Comparison of ENCODE assay signal across 22 mouse cellular contexts in the genomic region with DNA sequence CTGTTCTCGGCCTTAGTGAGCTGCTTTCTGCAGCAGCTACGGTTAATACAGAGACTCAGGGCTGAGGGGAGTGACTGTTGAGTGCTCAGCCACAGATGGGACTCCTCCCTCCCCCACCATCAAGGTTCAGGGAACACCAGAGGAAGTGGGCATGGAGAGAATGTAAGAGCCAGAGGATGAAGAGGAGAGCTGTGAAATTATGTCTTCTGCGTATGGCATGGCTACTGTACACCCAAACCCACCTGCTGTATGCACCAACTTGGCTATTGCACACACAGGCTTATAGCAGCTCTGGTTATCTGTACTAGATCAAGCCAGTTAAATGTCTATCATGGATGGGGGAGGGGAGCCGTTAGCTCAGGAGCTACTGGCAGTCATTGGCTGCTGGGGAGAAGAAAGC. TPM values are rescaled to one million over a fixed set of nuclear protein-coding genes. Genes with fewer than 3 reads are reported as not detected.
A peak's percentile ranks its signal among the peaks of the same experiment; 100 is the strongest.
DNase-seq lines count a peak whose midpoint lies in the region; ATAC-seq and TF ChIP-seq lines count a peak whose summit lies in the region.
"Had no signal": no experiment of that assay in that cellular context is flagged by ENCODE, and none has a peak within 500 bp of the region (broad histone marks: within the 10 kb centered on the region; RNA-seq: fewer than 3 reads in every experiment).

No protein-coding gene starts in this region.

- no peak for TF ChIP-seq CTCF in liver, postnatal 0 days (IDR thresholded peaks at IDR 0.05; ENCODE audit: low read depth)
- TF ChIP-seq CTCF in intestine, postnatal 0 days (IDR thresholded peaks at IDR 0.05; ENCODE audit: low read depth) = no peak

- no peak overlapping the region for H3K4me2 ChIP-seq in liver, embryonic 12.5 days
- H3K4me2 ChIP-seq in liver, postnatal 0 days (ENCODE audit: low read depth, low read length) = no peak overlapping the region
- H3K4me2 ChIP-seq in intestine, postnatal 0 days (replicated peaks; ENCODE audit: low read depth) = no peak overlapping the region
- H3K4me2 ChIP-seq in midbrain, embryonic 15.5 days = no peak overlapping the region
- H3K4me2 ChIP-seq: forebrain, embryonic 12.5 days; lung, embryonic 15.5 days; stomach, embryonic 15.5 days had no signal

- H3K9me3 ChIP-seq in liver, embryonic 12.5 days (replicated peaks) = no peaks in the 10 kb centered on the region
- no peaks in the 10 kb centered on the region for H3K9me3 ChIP-seq in liver, postnatal 0 days (ENCODE audit: low read length)
- H3K9me3 ChIP-seq in intestine, postnatal 0 days (ENCODE audit: control insufficient read depth) = no peaks in the 10 kb centered on the region
- H3K9me3 ChIP-seq in midbrain, embryonic 15.5 days = no peaks in the 10 kb centered on the region
- H3K9me3 ChIP-seq: forebrain, embryonic 12.5 days; lung, embryonic 15.5 days; stomach, embryonic 15.5 days had no signal

- WGBS in liver, embryonic 12.5 days (ENCODE audit: insufficient replicate concordance) = 29% methylated on average over 4 of the region's 4 CpGs
- 42% methylated on average over 4 of the region's 4 CpGs for WGBS in liver, postnatal 0 days (ENCODE audit: insufficient replicate concordance)
- 73% methylated on average over 4 of the region's 4 CpGs for WGBS in intestine, postnatal 0 days
- WGBS in midbrain, embryonic 15.5 days = 78% methylated on average over 4 of the region's 4 CpGs

- H3K4me1 ChIP-seq in liver, embryonic 12.5 days = peaks cover 54% of the 10 kb centered on the region
- H3K4me1 ChIP-seq in liver, postnatal 0 days (ENCODE audit: insufficient read depth) = peaks cover 14% of the 10 kb centered on the region
- H3K4me1 ChIP-seq in intestine, postnatal 0 days (replicated peaks; ENCODE audit: control insufficient read depth, insufficient read depth, low read length) = no peaks in the 10 kb centered on the region
- no peaks in the 10 kb centered on the region for H3K4me1 ChIP-seq in midbrain, embryonic 15.5 days
- H3K4me1 ChIP-seq: forebrain, embryonic 12.5 days had no signal

- no peaks in the 10 kb centered on the region for H3K36me3 ChIP-seq in liver, embryonic 12.5 days
- no peaks in the 10 kb centered on the region for H3K36me3 ChIP-seq in liver, postnatal 0 days (replicated peaks; ENCODE audit: insufficient read depth, low read length)
- H3K36me3 ChIP-seq in intestine, postnatal 0 days (ENCODE audit: control insufficient read depth, insufficient read depth) = no peaks in the 10 kb centered on the region
- no peaks in the 10 kb centered on the region for H3K36me3 ChIP-seq in midbrain, embryonic 15.5 days (replicated peaks)
- H3K36me3 ChIP-seq: forebrain, embryonic 12.5 days; lung, embryonic 15.5 days; stomach, embryonic 15.5 days had no signal

- no peak for TF ChIP-seq EP300 in liver, postnatal 0 days (IDR thresholded peaks at IDR 0.05; ENCODE audit: low read depth)

- 0 out of 2 replicates have a peak overlapping the region, but pooled peaks have one; percentile 55 for H3K27ac ChIP-seq in liver, embryonic 12.5 days
- H3K27ac ChIP-seq in liver, postnatal 0 days (ENCODE audit: low read depth) = no peak overlapping the region; the same call in 1 of the 2 replicates
- H3K27ac ChIP-seq in intestine, postnatal 0 days (ENCODE audit: low read depth, low read length) = no peak overlapping the region
- H3K27ac ChIP-seq in midbrain, embryonic 15.5 days = no peak overlapping the region
- H3K27ac ChIP-seq: forebrain, embryonic 12.5 days; layer of hippocampus, adult 2 months; lung, embryonic 15.5 days; macrophage; stomach, embryonic 15.5 days had no signal

- 0 out of 2 replicates have a peak, but pooled peaks have one; percentile 22 for ATAC-seq in liver, embryonic 12.5 days
- no peak for ATAC-seq in liver, postnatal 0 days
- ATAC-seq in intestine, postnatal 0 days = no peak
- ATAC-seq in midbrain, embryonic 15.5 days (replicated peaks) = no peak

- H3K27me3 ChIP-seq in liver, embryonic 12.5 days (replicated peaks) = no peaks in the 10 kb centered on the region
- no peaks in the 10 kb centered on the region for H3K27me3 ChIP-seq in liver, postnatal 0 days (ENCODE audit: insufficient read depth, low read length)
- no peaks in the 10 kb centered on the region for H3K27me3 ChIP-seq in intestine, postnatal 0 days (replicated peaks; ENCODE audit: control insufficient read depth, insufficient read depth, low read length)
- H3K27me3 ChIP-seq in midbrain, embryonic 15.5 days (replicated peaks) = no peaks in the 10 kb centered on the region
- H3K27me3 ChIP-seq: forebrain, embryonic 12.5 days; lung, embryonic 15.5 days; stomach, embryonic 15.5 days had no signal

- H3K9ac ChIP-seq in liver, embryonic 12.5 days = no peak overlapping the region
- no peak overlapping the region for H3K9ac ChIP-seq in liver, postnatal 0 days (replicated peaks)
- H3K9ac ChIP-seq in intestine, postnatal 0 days (ENCODE audit: low read depth, low read length) = no peak overlapping the region
- no peak overlapping the region for H3K9ac ChIP-seq in midbrain, embryonic 15.5 days
- H3K9ac ChIP-seq: forebrain, embryonic 12.5 days; lung, embryonic 15.5 days; stomach, embryonic 15.5 days had no signal

- H3K4me3 ChIP-seq in liver, embryonic 12.5 days = no peak overlapping the region
- no peak overlapping the region for H3K4me3 ChIP-seq in liver, postnatal 0 days (ENCODE audit: low read depth, low read length)
- H3K4me3 ChIP-seq in intestine, postnatal 0 days (ENCODE audit: low read depth, low read length) = no peak overlapping the region
- H3K4me3 ChIP-seq in midbrain, embryonic 15.5 days = no peak overlapping the region
- H3K4me3 ChIP-seq: forebrain, embryonic 12.5 days; layer of hippocampus, adult 2 months; lung, embryonic 15.5 days; myocyte; stomach, embryonic 15.5 days had no signal

- no peak for DNase-seq in liver, postnatal 0 days
- DNase-seq in induced T-regulatory cell, adult 2 months (ENCODE audit: low read depth) = peak; percentile 50
- DNase-seq in thymus, adult 18-20 months = peak; percentile 36 to 61
- peak; percentile 65 for DNase-seq in thymus, postnatal 4 days
- DNase-seq: adrenal gland, postnatal 36 days; cerebellum, adult 18-20 months; cerebellum, postnatal 36 days; gastrocnemius, postnatal 14 days; heart, adult 18-20 months; kidney, adult 2 months; kidney, postnatal 14 days; midbrain, embryonic 14.5 days; right cerebral cortex, postnatal 14 days had no signal

RNA-seq across cellular contexts. Expression of a gene that starts 6.2 kb away (rescaled TPM):
- polyA plus RNA-seq in liver, embryonic 12.5 days (2016; fragmentation: Nextera tagmentation; extraction: Ambion mirVana) = 62.7 and 64.0 TPM in 2 replicates
- polyA plus RNA-seq in liver, postnatal 0 days (2015; fragmentation: Nextera tagmentation; extraction: Ambion mirVana) = 10.9 and 12.9 TPM in 2 replicates
- polyA plus RNA-seq in intestine, postnatal 0 days (2015; fragmentation: Nextera tagmentation; extraction: Ambion mirVana) = 14.1 and 14.7 TPM in 2 replicates
- 47.2 and 50.9 TPM in 2 replicates for polyA plus RNA-seq in midbrain, embryonic 15.5 days (2015; fragmentation: Nextera tagmentation; extraction: Ambion mirVana)

RNA-seq across cellular contexts. Expression of a gene that starts 37.6 kb away (rescaled TPM):
- polyA plus RNA-seq in liver, embryonic 12.5 days (2016; fragmentation: Nextera tagmentation; extraction: Ambion mirVana) = 27.1 and 28.1 TPM in 2 replicates
- 20.0 and 20.5 TPM in 2 replicates for polyA plus RNA-seq in liver, postnatal 0 days (2015; fragmentation: Nextera tagmentation; extraction: Ambion mirVana)
- polyA plus RNA-seq in intestine, postnatal 0 days (2015; fragmentation: Nextera tagmentation; extraction: Ambion mirVana) = 15.9 and 16.8 TPM in 2 replicates
- polyA plus RNA-seq in midbrain, embryonic 15.5 days (2015; fragmentation: Nextera tagmentation; extraction: Ambion mirVana) = 32.0 and 33.5 TPM in 2 replicates

RNA-seq across cellular contexts. Expression of a gene that starts 37.8 kb away (rescaled TPM):
- 186 and 192 TPM in 2 replicates for polyA plus RNA-seq in liver, embryonic 12.5 days (2016; fragmentation: Nextera tagmentation; extraction: Ambion mirVana)
- 168 and 183 TPM in 2 replicates for polyA plus RNA-seq in liver, postnatal 0 days (2015; fragmentation: Nextera tagmentation; extraction: Ambion mirVana)
- polyA plus RNA-seq in intestine, postnatal 0 days (2015; fragmentation: Nextera tagmentation; extraction: Ambion mirVana) = 105 and 118 TPM in 2 replicates
- 8.1 and 12.0 TPM in 2 replicates for polyA plus RNA-seq in midbrain, embryonic 15.5 days (2015; fragmentation: Nextera tagmentation; extraction: Ambion mirVana)
